Mouse (Mus musculus) MEL (cell line): ENCODE data around the gene Erc2. TPM values are rescaled to one million over a fixed set of nuclear protein-coding genes. Genes with fewer than 3 reads are reported as not detected.

Experiments
- DNase-seq: peaks from one replicate; pipeline ENCODE4 v3.0.0; 2011; ENCODE audit warnings: low read depth, low spot score
- H3K27ac ChIP-seq: 2 replicates; pipeline ENCODE4 v1.5.1; 2012; ENCODE audit warnings: low read depth, mild to moderate bottlenecking, control low read depth, low read length, moderate library complexity; ENCODE audit not compliant: control insufficient read depth
- H3K27me3 ChIP-seq, 2 experiments: fragments of 150-350 bp in 1 of 2; sonication (generic) in 1 of 2; 2 replicates each; pipeline ENCODE4 v1.6.1; 2012; ENCODE audit warnings: low read length in 2 of 2, mild to moderate bottlenecking in 2 of 2, improper control_type of control experiment in 1 of 2, moderate library complexity in 1 of 2; ENCODE audit not compliant: insufficient read depth in 2 of 2, control insufficient read depth in 1 of 2
- H3K36me3 ChIP-seq, 2 experiments: 2 replicates each; pipeline ENCODE4 v1.6.1; 2012 to 2014; ENCODE audit warnings: low read length in 2 of 2, improper control_type of control experiment in 1 of 2, inconsistent platforms in 1 of 2, mild to moderate bottlenecking in 1 of 2; ENCODE audit not compliant: insufficient read depth in 2 of 2, control insufficient read depth in 1 of 2
- H3K4me1 ChIP-seq, 2 experiments: fragments of 150-350 bp in 1 of 2; sonication (generic) in 1 of 2; 2 replicates each; pipeline ENCODE4 v1.6.1; 2012; ENCODE audit warnings: low read length in 2 of 2, improper control_type of control experiment in 1 of 2, mild to moderate bottlenecking in 1 of 2; ENCODE audit not compliant: insufficient read depth in 2 of 2, control insufficient read depth in 1 of 2
- H3K4me3 ChIP-seq, 2 experiments: fragments of 150-350 bp in 1 of 2; sonication (generic) in 1 of 2; 2 replicates each; pipeline ENCODE4 v1.5.1; 2012; ENCODE audit warnings: low read depth in 2 of 2, low read length in 2 of 2, mild to moderate bottlenecking in 2 of 2, moderate library complexity in 2 of 2, control low read depth in 1 of 2, improper control_type of control experiment in 1 of 2; ENCODE audit not compliant: control insufficient read depth in 1 of 2, insufficient read depth in 1 of 2
- H3K79me2 ChIP-seq: 2 replicates; pipeline ENCODE4 v1.6.1; 2012; ENCODE audit warnings: mild to moderate bottlenecking, low read length, moderate library complexity; ENCODE audit not compliant: control insufficient read depth, poor library complexity, insufficient read depth
- H3K9ac ChIP-seq: 2 replicates; pipeline ENCODE4 v1.6.1; 2012; ENCODE audit warnings: low read depth, mild to moderate bottlenecking, control low read depth, low read length, moderate library complexity; ENCODE audit not compliant: control insufficient read depth, poor library complexity, severe bottlenecking
- H3K9me3 ChIP-seq: fragments of 150-350 bp; sonication (generic); replicated peaks from 2 replicates; pipeline ENCODE4 v1.6.1; 2012; ENCODE audit warnings: mild to moderate bottlenecking, low read length, improper control_type of control experiment, moderate library complexity; ENCODE audit not compliant: insufficient read depth
- BHLHE40 ChIP-seq: IDR thresholded peaks from 2 replicates; pipeline ENCODE4 v1.6.1; 2012; ENCODE audit warnings: low read depth, mild to moderate bottlenecking, inconsistent platforms, low read length, improper control_type of control experiment, borderline replicate concordance
- CHD1 ChIP-seq: IDR thresholded peaks from 2 replicates; pipeline ENCODE4 v1.6.1; 2012; ENCODE audit warnings: low read depth, mild to moderate bottlenecking, inconsistent platforms, low read length, improper control_type of control experiment
- E2F4 ChIP-seq: IDR thresholded peaks from 2 replicates; pipeline ENCODE4 v1.6.1; 2011; ENCODE audit warnings: low read depth, low read length, improper control_type of control experiment, borderline replicate concordance
- EP300 ChIP-seq, 2 experiments: IDR thresholded peaks; 2 replicates each; pipeline ENCODE4 v1.6.1; 2011; ENCODE audit warnings: improper control_type of control experiment in 2 of 2, low read length in 2 of 2, low read depth in 1 of 2, mild to moderate bottlenecking in 1 of 2
- JUND ChIP-seq: IDR thresholded peaks from 2 replicates; pipeline ENCODE4 v1.6.1; 2011; ENCODE audit warnings: low read depth, mild to moderate bottlenecking, improper control_type of control experiment, low read length
- KAT2A ChIP-seq: conservative IDR thresholded peaks from 2 replicates; pipeline ENCODE4 v1.6.1; 2012; ENCODE audit warnings: low read depth, low read length, improper control_type of control experiment, inconsistent platforms
- MAX ChIP-seq: IDR thresholded peaks from 2 replicates; pipeline ENCODE4 v1.6.1; 2011; ENCODE audit warnings: low read length, improper control_type of control experiment
- MAZ ChIP-seq: IDR thresholded peaks from 2 replicates; pipeline ENCODE4 v1.6.1; 2012; ENCODE audit warnings: low read depth, mild to moderate bottlenecking, inconsistent platforms, low read length, improper control_type of control experiment
- MYB ChIP-seq: IDR thresholded peaks from 2 replicates; pipeline ENCODE4 v1.6.1; 2011; ENCODE audit warnings: mild to moderate bottlenecking, low read depth, low read length, improper control_type of control experiment
- MYC ChIP-seq: IDR thresholded peaks from 2 replicates; pipeline ENCODE4 v1.6.1; 2011; ENCODE audit warnings: low read depth, mild to moderate bottlenecking, low read length, improper control_type of control experiment, moderate library complexity
- NELFE ChIP-seq: IDR thresholded peaks from 2 replicates; pipeline ENCODE4 v1.6.1; 2011; ENCODE audit warnings: low read depth, low read length, improper control_type of control experiment
- POLR2A ChIP-seq, 2 experiments: IDR thresholded peaks; 2 replicates each; pipeline ENCODE4 v1.6.1; 2011 to 2012; ENCODE audit warnings: low read length in 2 of 2, mild to moderate bottlenecking in 2 of 2, control low read depth in 1 of 2, improper control_type of control experiment in 1 of 2, low read depth in 1 of 2, moderate library complexity in 1 of 2; ENCODE audit not compliant: control insufficient read depth in 1 of 2, insufficient read depth in 1 of 2, poor library complexity in 1 of 2
- POLR2AphosphoS2 ChIP-seq: IDR thresholded peaks from 2 replicates; pipeline ENCODE4 v1.6.1; 2011; ENCODE audit warnings: low read length, improper control_type of control experiment
- POLR2AphosphoS5 ChIP-seq: IDR thresholded peaks from 2 replicates; pipeline ENCODE4 v1.6.1; 2012; ENCODE audit warnings: low read depth, borderline replicate concordance, mild to moderate bottlenecking, inconsistent platforms, low read length, moderate library complexity, mixed read lengths
- RAD21 ChIP-seq: IDR thresholded peaks from 2 replicates; pipeline ENCODE4 v1.6.1; 2011; ENCODE audit warnings: mild to moderate bottlenecking, low read depth, low read length, improper control_type of control experiment
- RCOR1 ChIP-seq: IDR thresholded peaks from 2 replicates; pipeline ENCODE4 v1.6.1; 2012; ENCODE audit warnings: low read depth, mild to moderate bottlenecking, inconsistent platforms, low read length, improper control_type of control experiment
- TAL1 ChIP-seq: IDR thresholded peaks from 2 replicates; pipeline ENCODE4 v1.6.1; 2012; ENCODE audit warnings: mild to moderate bottlenecking, inconsistent platforms, low read length, moderate library complexity, mixed read lengths
- TBP ChIP-seq: IDR thresholded peaks from 2 replicates; pipeline ENCODE4 v1.8.0; 2011; ENCODE audit warnings: low read depth, low read length, improper control_type of control experiment
- TCF12 ChIP-seq: IDR thresholded peaks from 2 replicates; pipeline ENCODE4 v1.6.1; 2014; ENCODE audit warnings: low read depth, mild to moderate bottlenecking, inconsistent platforms, low read length, improper control_type of control experiment, moderate library complexity
- UBTF ChIP-seq: IDR thresholded peaks from 2 replicates; pipeline ENCODE4 v1.6.1; 2012; ENCODE audit warnings: low read depth, mild to moderate bottlenecking, inconsistent platforms, low read length, improper control_type of control experiment, moderate library complexity, borderline replicate concordance; ENCODE audit not compliant: insufficient read depth
- ZC3H11A ChIP-seq: IDR thresholded peaks from 2 replicates; pipeline ENCODE4 v1.6.1; 2012; ENCODE audit warnings: low read depth, mild to moderate bottlenecking, inconsistent platforms, low read length, improper control_type of control experiment
- ZKSCAN1 ChIP-seq: IDR thresholded peaks from 2 replicates; pipeline ENCODE4 v1.6.1; 2012; ENCODE audit warnings: low read depth, mild to moderate bottlenecking, inconsistent platforms, low read length, improper control_type of control experiment, moderate library complexity
- ZMIZ1 ChIP-seq: IDR thresholded peaks from 2 replicates; pipeline ENCODE4 v1.6.1; 2012; ENCODE audit warnings: low read depth, mild to moderate bottlenecking, inconsistent platforms, low read length, improper control_type of control experiment, moderate library complexity
- ZNF384 ChIP-seq: IDR thresholded peaks from 2 replicates; pipeline ENCODE4 v1.6.1; 2012; ENCODE audit warnings: low read depth, mild to moderate bottlenecking, inconsistent platforms, low read length, improper control_type of control experiment
- polyA plus RNA-seq, 2 experiments: library from polyadenylated mRNA; stranded (reverse) in 1 of 2; unstranded in 1 of 2; fragments of >175 nt in 1 of 2; fragments of >200 nt in 1 of 2; gene quantifications; 2 replicates each; pipeline versions ENCODE4 v1.2.1 to v1.2.4; 2012; ENCODE audit warnings: low replicate concordance in 2 of 2, low read depth in 1 of 2; ENCODE audit not compliant: insufficient read length in 2 of 2, insufficient read depth in 1 of 2, missing spikeins in 1 of 2
- total RNA-seq: library from RNA; depleted of rRNA; stranded (reverse); fragments of 300-350 nt; gene quantifications from 2 replicates; pipeline ENCODE4 v1.2.3, GENCODE M21; 2012

The Erc2 gene
- total and polyA plus RNA-seq, 3 experiments = not detected

GRCm38 (mm10) chr14:28150942-28151341, 528.7 kb downstream of the Erc2 start:
- TF ChIP-seq MYC (no peak), POLR2AphosphoS5 (no peak), UBTF (no peak), ZMIZ1 (no peak), E2F4 (no peak), POLR2A (IDR thresholded peaks at IDR 0.05; ENCODE audit: control insufficient read depth in 1 of 2, insufficient read depth in 1 of 2, low read depth in 1 of 2, low read length in 2 of 2, poor library complexity in 1 of 2) (no peak), POLR2AphosphoS2 (no peak), MYB (no peak), TBP (no peak), ZKSCAN1 (no peak), ZNF384 (no peak), RCOR1 (no peak), KAT2A (no peak), MAX (no peak), RAD21 (no peak), JUND (no peak), CHD1 (no peak), ZC3H11A (no peak), TCF12 (no peak)
- Histone ChIP-seq H3K27ac (no peak overlapping the region), H3K4me3 (no peak overlapping the region), H3K79me2 (no peaks in the 10 kb centered on the region), H3K36me3 (no peaks in the 10 kb centered on the region), H3K4me1 (no peaks in the 10 kb centered on the region), H3K9me3 (no peaks in the 10 kb centered on the region), H3K27me3 (no peaks in the 10 kb centered on the region), H3K9ac (no peak overlapping the region)
- DNase-seq = no peak

GRCm38 (mm10) chr14:28155706-28156105, 533.5 kb downstream of the Erc2 start:
- H3K27ac ChIP-seq = no peak overlapping the region
- no peaks in the 10 kb centered on the region for H3K36me3 ChIP-seq
- H3K27me3 ChIP-seq = no peaks in the 10 kb centered on the region
- no peak for TF ChIP-seq BHLHE40
- no peak for TF ChIP-seq NELFE
- no peak for TF ChIP-seq MYC
- no peak for TF ChIP-seq KAT2A
- no peak for TF ChIP-seq EP300 (IDR thresholded peaks at IDR 0.05; ENCODE audit: low read depth in 1 of 2, low read length in 2 of 2)
- TF ChIP-seq MYB = no peak
- no peak for TF ChIP-seq MAZ
- TF ChIP-seq RAD21 = no peak
- TF ChIP-seq POLR2AphosphoS2 = no peak
- no peak for TF ChIP-seq TAL1
- no peaks in the 10 kb centered on the region for H3K9me3 ChIP-seq
- no peak overlapping the region for H3K4me3 ChIP-seq
- no peak overlapping the region for H3K9ac ChIP-seq
- no peaks in the 10 kb centered on the region for H3K79me2 ChIP-seq
- H3K4me1 ChIP-seq = no peaks in the 10 kb centered on the region
- DNase-seq = no peak
